Mouse (Mus musculus) liver, embryonic 14.5 days (tissue): ENCODE results near the gene Rps26. TPM values are rescaled to one million over a fixed set of nuclear protein-coding genes. Genes with fewer than 3 reads are reported as not detected.
"Not testable (repeated sequence)": the region's sequence is repeated elsewhere in the genome, so short reads cannot be mapped to it uniquely, and the experiment has no call there.

Source experiments
- ATAC-seq: fragments of 200-750 bp; cut with Nextera tagmentation; 2 replicates; pipeline ENCODE4 v1.8.0; 2017; ENCODE audit warnings: moderate number of reproducible peaks, mild to moderate bottlenecking, moderate library complexity; ENCODE audit not compliant: insufficient read depth
- DNase-seq, 3 experiments: peaks; one replicate each; pipeline ENCODE4 v3.0.0-alpha.2; 2012 to 2013; ENCODE audit warnings: low read depth in 3 of 3, low spot score in 3 of 3
- H3K27ac ChIP-seq: fragments of 300-500 bp; sonication (generic); 2 replicates; pipeline ENCODE4 v1.5.1; 2014; ENCODE audit warnings: moderate library complexity, mild to moderate bottlenecking, control low read depth, inconsistent platforms
- H3K27me3 ChIP-seq: fragments of 300-500 bp; sonication (generic); 2 replicates; pipeline ENCODE4 v1.6.1; 2014; ENCODE audit warnings: mild to moderate bottlenecking, low read length, moderate library complexity; ENCODE audit not compliant: control insufficient read depth, insufficient read depth
- H3K36me3 ChIP-seq: fragments of 300-500 bp; sonication (generic); replicated peaks from 2 replicates; pipeline ENCODE4 v1.6.1; 2014; ENCODE audit warnings: low read depth; ENCODE audit not compliant: control insufficient read depth, insufficient read depth
- H3K4me1 ChIP-seq, 2 experiments: fragments of 200-500 bp in 1 of 2; fragments of 300-500 bp in 1 of 2; sonication (generic) in 1 of 2; replicated peaks; 2 replicates each; pipeline ENCODE4 v1.6.1; 2012 to 2014; ENCODE audit warnings: antibody characterized with exemption in 1 of 2, inconsistent platforms in 1 of 2, low read length in 1 of 2; ENCODE audit not compliant: control insufficient read depth in 2 of 2, insufficient read depth in 2 of 2
- H3K4me2 ChIP-seq: fragments of 300-500 bp; sonication (generic); 2 replicates; pipeline ENCODE4 v1.6.1; 2014; ENCODE audit warnings: low read depth, mild to moderate bottlenecking, control low read depth, moderate library complexity
- H3K4me3 ChIP-seq, 2 experiments: fragments of 200-500 bp in 1 of 2; fragments of 300-500 bp in 1 of 2; sonication (generic) in 1 of 2; 2 replicates each; pipeline ENCODE4 v1.5.1; 2012 to 2014; ENCODE audit warnings: low read depth in 2 of 2, low read length in 2 of 2, mild to moderate bottlenecking in 2 of 2, control low read depth in 1 of 2, inconsistent platforms in 1 of 2, moderate library complexity in 1 of 2; ENCODE audit not compliant: insufficient read depth in 1 of 2
- H3K9ac ChIP-seq: fragments of 300-500 bp; sonication (generic); replicated peaks from 2 replicates; pipeline ENCODE4 v1.6.1; 2014; ENCODE audit warnings: mild to moderate bottlenecking, control low read depth, moderate library complexity
- H3K9me3 ChIP-seq: fragments of 300-500 bp; sonication (generic); 2 replicates; pipeline ENCODE4 v1.6.1; 2016; ENCODE audit warnings: low read length, mixed read lengths; ENCODE audit not compliant: control insufficient read depth
- CTCF ChIP-seq: IDR thresholded peaks from 2 replicates; pipeline ENCODE4 v1.5.1; 2016; ENCODE audit warnings: antibody characterized with exemption, low read depth, control low read depth
- EP300 ChIP-seq: IDR thresholded peaks from 2 replicates; pipeline ENCODE4 v1.6.1; 2016; ENCODE audit warnings: antibody characterized with exemption, low read depth
- WGBS: fragments of 180-500 bp; shearing (Covaris S2); extraction: QIAGEN DNeasy Blood & Tissue Kit; methylation state at CpG from one replicate; pipeline ENCODE4 v1.1.7; 2014; ENCODE audit not compliant: insufficient replicate concordance; 5-methylcytosine and 5-hydroxymethylcytosine counted together
- polyA plus RNA-seq, 2 experiments: library from polyadenylated mRNA; depleted of rRNA in 1 of 2; stranded (reverse) in 1 of 2; unstranded in 1 of 2; fragments of >200 nt; fragmentation: Nextera tagmentation in 1 of 2; extraction: Ambion mirVana in 1 of 2; gene quantifications; 2 replicates each; pipeline versions ENCODE4 v1.2.1 to v1.2.3; 2012 to 2014

The Rps26 gene
- polyA plus RNA-seq, 2 experiments: 643 to 867 TPM

GRCm38 (mm10) chr10:128618570-128618969, 8.0 kb downstream of the Rps26 start:
- peaks cover 0 to 3% of the 10 kb centered on the region in 2 experiments; a peak in 2 of 4 replicates for H3K4me1 ChIP-seq
- H3K27ac ChIP-seq: no peak overlapping the region
- no peaks in the 10 kb centered on the region; the same call in 1 of the 2 replicates for H3K27me3 ChIP-seq
- WGBS: 76% methylated on average over 1 of the region's 1 CpGs
- no peak overlapping the region for H3K4me2 ChIP-seq
- ATAC-seq (no peak), DNase-seq (no peak)
- no peaks in the 10 kb centered on the region for H3K9me3 ChIP-seq
- no peak overlapping the region for H3K9ac ChIP-seq
- peaks cover 4% of the 10 kb centered on the region for H3K36me3 ChIP-seq
- no peak for TF ChIP-seq EP300
- TF ChIP-seq CTCF: no peak
- no peak overlapping the region for H3K4me3 ChIP-seq

DNA sequence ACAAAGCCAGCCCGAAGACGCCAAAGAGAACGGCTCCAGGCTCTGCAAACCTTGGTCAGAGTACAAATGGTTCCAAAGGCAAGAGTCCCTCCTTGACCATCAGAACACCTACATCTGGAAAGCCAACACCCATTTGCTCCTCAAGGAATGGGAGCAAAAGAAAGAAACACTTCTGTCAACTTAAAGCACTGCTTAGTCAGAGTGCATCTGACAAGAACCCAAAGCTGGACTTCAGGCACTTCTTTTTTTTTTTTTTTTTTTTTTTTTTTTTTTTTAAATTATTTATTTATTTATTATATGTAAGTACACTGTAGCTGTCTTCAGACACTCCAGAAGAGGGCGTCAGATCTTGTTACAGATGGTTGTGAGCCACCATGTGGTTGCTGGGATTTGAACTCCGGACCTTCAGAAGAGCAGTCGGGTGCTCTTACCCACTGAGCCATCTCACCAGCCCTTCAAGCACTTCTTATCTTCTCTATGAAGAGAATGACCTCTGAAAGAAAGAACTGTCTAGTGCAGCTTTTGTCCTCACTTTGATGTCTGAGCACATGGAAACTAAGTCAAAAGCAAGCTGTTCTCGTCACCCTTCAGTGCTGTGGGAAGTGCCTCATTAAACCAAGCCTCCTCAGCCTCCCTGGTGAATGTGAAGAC, 10.6 kb downstream of the Rps26 start:
- not testable (repeated sequence) for H3K9ac ChIP-seq, DNase-seq, H3K9me3 ChIP-seq, H3K36me3 ChIP-seq, ATAC-seq, H3K4me1 ChIP-seq, H3K4me3 ChIP-seq, H3K4me2 ChIP-seq, H3K27ac ChIP-seq, H3K27me3 ChIP-seq
- WGBS: 76% methylated on average over 6 of the region's 7 CpGs

DNA sequence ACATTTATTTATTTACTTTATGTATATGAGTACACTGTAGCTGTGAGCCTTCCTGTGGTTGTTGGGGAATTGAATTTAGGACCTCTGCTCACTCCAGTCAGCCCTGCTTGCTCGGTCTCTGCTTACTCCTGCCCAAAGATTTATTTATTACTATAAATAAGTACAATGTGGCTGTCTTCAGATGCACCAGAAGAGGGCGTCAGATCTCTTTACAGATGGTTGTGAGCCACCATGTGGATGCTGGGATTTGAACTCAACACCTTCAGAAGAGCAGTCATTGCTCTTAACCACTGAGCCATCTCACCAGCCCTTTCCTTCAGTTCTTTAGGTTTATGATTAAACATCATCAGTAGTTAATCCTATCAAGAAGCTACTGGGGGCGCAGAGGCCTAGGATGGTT, 11.6 kb downstream of the Rps26 start:
- no peak for TF ChIP-seq EP300
- peak; percentile 51 for TF ChIP-seq CTCF
- H3K4me1 ChIP-seq: peaks cover 0 to 3% of the 10 kb centered on the region in 2 experiments; a peak in 2 of 4 replicates

GRCm38 (mm10) chr10:128613820-128614219, 12.7 kb downstream of the Rps26 start:
- DNase-seq, H3K36me3 ChIP-seq, H3K4me1 ChIP-seq, H3K9ac ChIP-seq, ATAC-seq, H3K27ac ChIP-seq, H3K4me2 ChIP-seq, H3K4me3 ChIP-seq, H3K9me3 ChIP-seq, H3K27me3 ChIP-seq: not testable (repeated sequence)
- WGBS: 48% methylated on average over 4 of the region's 4 CpGs

More for the DNA sequence above, 11.6 kb downstream of the Rps26 start:
- Histone ChIP-seq H3K9ac (no peak overlapping the region), H3K27me3 (no peaks in the 10 kb centered on the region; the same call in 1 of the 2 replicates), H3K9me3 (no peaks in the 10 kb centered on the region), H3K4me2 (no peak overlapping the region), H3K36me3 (no peaks in the 10 kb centered on the region), H3K4me3 (no peak overlapping the region), H3K27ac (no peak overlapping the region)
- ATAC-seq (no peak), DNase-seq (no peak)
- 44% methylated on average over 3 of the region's 3 CpGs for WGBS

DNA sequence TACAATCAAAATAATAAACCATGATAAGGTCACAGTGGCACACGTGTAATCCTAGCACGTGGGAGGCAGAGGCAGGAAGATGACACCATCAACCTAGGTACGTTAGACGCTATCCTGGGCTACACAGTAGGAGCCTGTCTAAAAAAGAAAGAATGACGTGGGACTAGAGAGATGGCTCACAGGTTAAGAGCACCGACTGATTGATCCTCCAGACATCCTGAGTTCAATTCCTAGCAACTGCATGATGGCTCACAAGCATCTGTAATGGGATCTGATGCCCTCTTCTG, 13.4 kb downstream of the Rps26 start:
- H3K27ac ChIP-seq: no peak overlapping the region
- H3K4me2 ChIP-seq: peak overlapping the region; percentile 34; the same call in 1 of the 2 replicates
- ATAC-seq: peak; percentile 40
- no peaks in the 10 kb centered on the region; the same call in 1 of the 2 replicates for H3K27me3 ChIP-seq
- TF ChIP-seq EP300 (no peak), CTCF (no peak)
- WGBS: 32% methylated on average over 6 of the region's 6 CpGs
- H3K4me1 ChIP-seq: peaks cover 0 to 3% of the 10 kb centered on the region in 2 experiments; a peak in 2 of 4 replicates
- H3K9me3 ChIP-seq: no peaks in the 10 kb centered on the region
- no peak overlapping the region for H3K4me3 ChIP-seq
- no peak for DNase-seq
- H3K36me3 ChIP-seq: no peaks in the 10 kb centered on the region
- no peak overlapping the region for H3K9ac ChIP-seq
